Mouse (Mus musculus) cerebellum, adult 11 months (tissue): ENCODE results near the gene Gm5767.
"Not testable (repeated sequence)": the region's sequence is repeated elsewhere in the genome, so short reads cannot be mapped to it uniquely, and the experiment has no call there.

Experiments used
- DNase-seq: peaks from one replicate; pipeline ENCODE4 v3.0.0; 2022

Gm5767 gene

DNA sequence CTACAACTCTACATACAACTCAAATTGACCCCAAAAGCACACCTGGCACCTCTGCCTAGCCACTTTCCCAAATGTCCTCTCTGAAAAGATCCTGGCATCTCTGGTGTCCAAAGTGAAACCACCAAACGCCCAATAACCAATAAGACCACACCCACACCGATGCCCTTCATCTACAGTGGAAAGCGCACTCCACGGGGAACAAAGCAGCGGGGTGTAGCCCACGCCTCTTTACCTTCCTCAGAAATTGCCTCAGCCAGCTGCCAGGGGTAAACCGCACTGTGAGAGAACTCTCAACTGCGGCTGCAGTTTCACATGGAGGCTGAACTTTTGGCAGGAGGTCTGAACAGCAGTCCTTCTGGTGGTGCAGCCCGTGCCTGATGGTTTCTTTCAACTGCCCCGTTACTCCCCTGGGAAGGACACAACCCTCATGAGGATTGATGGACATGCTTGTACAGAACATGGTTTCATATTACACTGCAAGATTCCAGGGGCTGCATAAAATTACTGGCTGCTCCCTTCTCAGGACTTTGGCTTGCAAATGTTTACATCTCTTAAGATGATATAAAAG, 35.0 kb downstream of the Gm5767 start:
- no peak for DNase-seq

DNA sequence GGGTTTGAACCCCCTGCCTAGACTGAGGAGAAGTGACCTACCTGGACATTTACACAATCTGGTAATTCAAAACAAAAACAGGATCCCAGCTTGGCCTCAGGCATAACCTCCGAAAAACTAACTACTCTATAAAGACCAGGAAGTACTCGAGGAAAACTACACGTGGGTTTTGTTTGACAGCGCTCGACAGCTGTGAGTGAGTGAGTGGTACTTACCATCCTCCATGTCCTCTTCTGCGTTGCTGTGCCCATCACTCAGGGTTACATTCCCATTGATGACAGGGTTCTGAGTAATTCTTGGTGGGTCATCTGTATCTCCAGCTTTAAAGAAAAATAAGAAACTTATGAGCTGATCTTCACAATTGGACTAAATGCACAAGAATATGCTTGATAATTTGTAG, 35.7 kb downstream of the Gm5767 start:
- no peak for DNase-seq

GRCm38 (mm10) chr16:8717744-8718143, 37.2 kb downstream of the Gm5767 start:
- no peak for DNase-seq

DNA sequence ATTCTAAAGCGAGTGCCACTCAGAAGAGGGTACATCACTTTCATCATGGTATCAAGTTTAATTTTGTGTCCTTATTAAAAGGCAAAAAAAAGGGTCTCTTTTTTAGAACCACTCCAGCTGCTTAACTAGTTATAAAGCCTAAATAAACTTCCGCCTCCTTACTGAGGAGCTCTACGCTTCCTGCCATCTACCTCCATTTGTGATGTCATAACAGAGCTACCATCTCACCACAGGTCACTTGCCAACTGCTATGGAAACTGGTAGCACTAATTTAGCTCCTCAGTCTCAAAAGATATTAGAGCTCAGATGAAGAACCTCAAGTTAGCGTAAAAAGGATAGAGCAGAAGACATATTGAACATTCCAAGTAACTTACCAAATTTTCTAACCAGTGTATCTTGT, 39.9 kb downstream of the Gm5767 start:
- DNase-seq: no peak

- DNase-seq: no peak
Observed at GRCm38 (mm10) chr16:8724031-8724430, 43.5 kb downstream of the Gm5767 start.

DNA sequence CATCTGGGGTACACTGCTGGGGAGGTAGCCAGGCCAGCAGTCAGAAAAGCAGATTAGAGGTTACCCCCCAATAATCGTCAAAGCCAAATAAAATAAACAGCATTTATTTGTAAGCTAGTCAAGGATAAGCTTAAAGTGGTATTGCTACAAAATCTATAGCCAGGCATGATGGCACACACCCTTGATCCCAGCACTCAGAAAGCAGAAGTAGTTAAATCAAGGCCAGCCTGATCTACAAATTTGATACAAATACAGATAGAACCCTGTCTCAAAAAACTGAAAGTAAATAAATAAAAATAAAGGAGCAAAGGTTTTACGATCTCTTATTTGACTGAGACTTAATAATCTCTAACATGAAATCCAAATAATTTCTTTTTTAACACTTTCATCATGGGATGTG, 45.2 kb downstream of the Gm5767 start:
- no peak for DNase-seq

GRCm38 (mm10) chr16:8728111-8728748, 47.7 kb downstream of the Gm5767 start:
- DNase-seq: no peak

GRCm38 (mm10) chr16:8731630-8732029, 51.1 kb downstream of the Gm5767 start:
- no peak for DNase-seq

GRCm38 (mm10) chr16:8732450-8732849, 51.9 kb downstream of the Gm5767 start:
- not testable (repeated sequence) for DNase-seq
